Mouse (Mus musculus) lung, adult 2 months (tissue): ENCODE measurements around the gene Lst1.

Experiments used
- CTCF ChIP-seq: fragments of 200-500 bp; IDR thresholded peaks from 2 replicates; pipeline ENCODE4 v1.5.1; 2011; ENCODE audit warnings: mild to moderate bottlenecking, low read length, control low read depth; ENCODE audit not compliant: insufficient read depth
- POLR2A ChIP-seq: fragments of 200-500 bp; IDR thresholded peaks from 2 replicates; pipeline ENCODE4 v1.6.1; 2011; ENCODE audit warnings: low read depth, mild to moderate bottlenecking, control low read depth, low read length, borderline replicate concordance; ENCODE audit errors: extremely low read depth

DNA sequence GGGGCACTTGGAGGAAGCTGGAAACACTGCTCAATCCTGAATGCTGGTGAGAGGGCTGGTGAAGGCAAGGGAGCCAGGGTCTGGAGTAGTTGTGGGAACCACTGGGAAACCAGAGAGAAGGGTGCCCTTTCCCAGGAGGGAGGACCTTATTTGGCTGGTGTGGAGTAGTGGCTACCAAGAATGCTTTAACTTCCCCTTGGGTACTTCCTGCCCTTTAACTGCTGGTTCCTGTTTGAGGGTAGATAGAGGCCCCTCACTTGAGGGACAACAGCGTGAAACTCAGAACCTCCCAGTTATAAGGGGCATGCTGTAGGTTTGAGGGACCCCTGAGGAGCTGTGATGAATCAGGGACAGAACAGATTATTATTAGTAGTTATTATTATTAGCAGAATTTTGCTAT, 947 bp upstream of the Lst1 start:
- TF ChIP-seq CTCF (no peak), POLR2A (no peak)
